Mouse (Mus musculus) R1 (cell line): ENCODE measurements around the gene Fndc7.
A peak's percentile ranks its signal among the peaks of the same experiment; 100 is the strongest.

ENCODE experiments used
- DNase-seq: peaks from one replicate; pipeline ENCODE4 v3.0.0-alpha.2; 2018; ENCODE audit warnings: low read depth, low spot score

Gene Fndc7

GRCm38 (mm10) chr3:108889908-108890307 lies at the start of gene Fndc7:
TSS of gene Fndc7 (minus strand) at chr3:108890008.
- DNase-seq = no peak

DNA sequence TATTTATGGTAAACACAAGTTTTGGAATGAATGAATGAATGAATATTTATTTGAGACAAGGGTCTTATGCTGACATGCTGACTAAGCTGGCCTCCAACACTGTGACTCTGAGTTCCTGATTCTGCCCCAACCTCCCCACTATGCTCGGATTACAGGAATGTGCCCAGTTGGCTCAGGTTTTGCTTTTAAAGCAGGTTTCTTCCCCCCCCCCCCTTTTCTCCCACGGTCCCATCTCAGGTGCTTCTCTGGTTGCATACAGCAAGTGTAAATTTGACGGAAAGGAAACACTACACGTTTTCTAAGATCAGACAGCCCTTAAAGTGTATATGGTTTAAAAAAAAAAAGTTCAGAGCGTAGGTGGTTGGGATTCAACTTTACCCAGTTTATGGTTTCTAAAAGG lies 49.8 kb upstream of the Fndc7 start, which contains the start of gene Henmt1:
Gene Henmt1, plus strand, starts transcription at position 301 of the 400 bp plus-strand sequence.
- DNase-seq = no peak

DNA sequence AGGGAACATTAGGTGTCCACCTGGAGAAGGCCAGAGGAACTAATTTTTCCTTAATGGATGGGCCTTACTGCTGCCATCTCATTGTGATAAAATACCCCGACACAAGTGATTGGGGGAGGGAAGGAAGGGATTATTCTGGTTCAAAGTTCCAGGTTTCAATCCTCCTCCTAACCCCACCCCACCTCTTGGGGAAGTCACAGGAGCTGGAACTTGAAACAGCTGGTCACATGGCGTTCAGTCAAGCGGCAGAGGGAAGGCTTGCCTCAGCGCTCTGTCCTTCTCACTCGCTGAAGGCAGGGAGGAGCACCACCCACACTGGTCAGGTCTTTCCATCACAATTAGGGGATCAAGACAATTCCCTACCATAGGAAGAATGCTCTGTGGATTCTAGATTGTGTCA lies 48.9 kb upstream of the Fndc7 start:
- DNase-seq = no peak

DNA sequence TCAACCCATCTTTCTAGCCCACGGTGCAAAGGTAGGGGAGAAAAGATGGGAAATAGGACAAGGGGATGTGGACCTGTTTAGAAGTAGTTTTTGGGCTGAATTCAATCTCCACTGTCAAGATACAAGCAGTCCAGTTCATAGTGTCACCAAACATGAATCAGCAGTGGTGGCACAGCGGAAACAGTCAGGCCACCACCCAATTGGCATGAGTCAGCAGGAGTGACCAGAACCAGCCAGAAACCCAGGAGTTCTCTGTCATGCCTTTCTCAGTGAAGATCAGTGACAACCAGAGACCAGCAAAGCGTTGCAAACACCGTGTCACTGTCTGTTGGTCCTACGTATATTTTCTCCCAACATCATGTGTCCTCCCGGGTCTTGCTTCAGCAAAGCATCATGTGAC lies 43.7 kb upstream of the Fndc7 start:
- DNase-seq = no peak

GRCm38 (mm10) chr3:108926308-108926707 lies 36.5 kb upstream of the Fndc7 start:
- DNase-seq = no peak

DNA sequence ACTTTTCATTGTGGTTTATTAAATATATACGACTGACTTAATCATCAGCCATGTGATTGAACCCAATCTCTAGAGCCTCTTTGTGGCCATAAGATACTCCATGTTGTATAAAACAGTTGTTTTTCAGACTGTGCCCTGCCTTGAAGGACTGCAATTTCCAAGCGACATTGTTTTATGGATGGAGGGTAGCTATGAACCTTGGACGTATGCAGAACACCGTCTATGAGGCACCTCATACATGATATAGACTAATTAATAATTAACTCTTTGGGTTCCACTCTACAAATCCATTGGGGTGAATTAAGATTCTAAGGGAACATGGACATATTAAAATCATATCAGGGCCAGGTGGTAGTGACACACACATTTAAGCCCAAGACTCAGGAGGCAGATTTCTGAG lies 35.9 kb upstream of the Fndc7 start:
- DNase-seq = no peak

- no peak for DNase-seq
Observed at GRCm38 (mm10) chr3:108921822-108922221, 32.0 kb upstream of the Fndc7 start.

DNA sequence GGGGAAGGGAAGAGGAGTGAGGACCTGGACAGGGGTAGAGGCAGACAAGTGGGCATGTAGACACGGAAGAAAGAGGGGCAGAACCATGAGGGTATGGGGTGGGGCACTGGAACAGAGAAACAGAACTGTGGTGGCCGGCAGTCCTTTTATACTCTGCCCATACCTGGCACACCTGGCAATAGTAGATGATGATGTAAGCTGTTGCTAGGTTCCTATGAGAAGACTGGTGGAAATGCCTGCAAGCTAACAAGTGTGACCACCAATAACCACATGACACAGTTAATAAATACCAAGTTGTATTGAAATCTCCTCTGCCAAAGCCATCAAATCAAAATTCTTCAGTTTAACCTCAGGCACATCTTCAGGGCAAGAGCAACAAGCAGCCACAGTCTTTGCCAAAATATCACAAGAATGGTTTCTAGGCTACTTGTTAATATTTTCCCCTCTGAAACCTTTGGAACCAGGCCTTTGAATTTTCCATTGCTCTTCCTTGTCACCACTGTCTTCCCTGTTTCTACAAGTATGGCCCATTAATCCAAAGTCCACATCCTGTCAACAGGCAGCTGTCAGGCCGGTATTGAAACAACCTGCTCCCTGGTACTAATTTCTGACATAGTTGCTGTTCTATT lies 30.7 kb upstream of the Fndc7 start:
- no peak for DNase-seq

- no peak for DNase-seq
Observed at GRCm38 (mm10) chr3:108918852-108919251, 29.0 kb upstream of the Fndc7 start.

GRCm38 (mm10) chr3:108917986-108918385 lies 28.2 kb upstream of the Fndc7 start:
- DNase-seq = peak; percentile 57

DNA sequence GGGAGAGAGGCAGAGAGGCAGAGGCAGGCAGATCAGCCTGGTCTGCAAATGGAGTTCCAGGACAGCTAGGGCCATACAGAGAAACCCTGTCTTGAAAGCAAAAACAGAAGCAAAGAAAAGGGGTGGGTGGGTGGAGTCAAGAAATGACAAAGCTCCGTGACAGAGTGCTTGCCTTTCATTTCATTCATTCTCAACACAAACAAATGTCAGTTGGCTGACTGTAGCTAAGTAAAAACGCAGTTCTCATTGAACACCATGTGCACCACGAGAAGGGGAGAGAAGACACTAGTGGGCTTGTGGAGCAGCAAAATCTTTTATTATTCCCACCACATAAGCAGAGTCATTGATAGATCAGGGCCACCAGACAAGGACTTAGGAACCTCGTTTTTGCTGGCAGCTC lies 27.0 kb upstream of the Fndc7 start:
- no peak for DNase-seq

DNA sequence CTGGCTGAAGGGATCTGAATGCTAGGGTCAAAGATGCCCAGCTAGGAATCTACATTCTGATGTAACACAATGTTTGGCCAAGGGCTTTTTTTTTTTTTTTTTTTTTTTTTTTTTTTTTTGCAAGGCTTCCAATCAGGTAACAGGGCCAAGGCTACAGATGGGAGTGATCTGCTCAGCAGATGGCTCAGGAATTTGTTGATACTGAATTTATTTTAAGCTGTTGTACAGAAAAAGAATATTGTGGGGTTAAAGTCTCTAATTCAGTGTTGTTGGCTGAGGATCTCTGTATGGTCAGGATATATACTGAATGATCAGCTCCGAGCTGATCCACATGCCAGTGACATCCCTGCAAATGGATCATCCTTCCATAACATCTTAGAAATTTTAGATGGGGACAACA lies 26.2 kb upstream of the Fndc7 start:
- no peak for DNase-seq

DNA sequence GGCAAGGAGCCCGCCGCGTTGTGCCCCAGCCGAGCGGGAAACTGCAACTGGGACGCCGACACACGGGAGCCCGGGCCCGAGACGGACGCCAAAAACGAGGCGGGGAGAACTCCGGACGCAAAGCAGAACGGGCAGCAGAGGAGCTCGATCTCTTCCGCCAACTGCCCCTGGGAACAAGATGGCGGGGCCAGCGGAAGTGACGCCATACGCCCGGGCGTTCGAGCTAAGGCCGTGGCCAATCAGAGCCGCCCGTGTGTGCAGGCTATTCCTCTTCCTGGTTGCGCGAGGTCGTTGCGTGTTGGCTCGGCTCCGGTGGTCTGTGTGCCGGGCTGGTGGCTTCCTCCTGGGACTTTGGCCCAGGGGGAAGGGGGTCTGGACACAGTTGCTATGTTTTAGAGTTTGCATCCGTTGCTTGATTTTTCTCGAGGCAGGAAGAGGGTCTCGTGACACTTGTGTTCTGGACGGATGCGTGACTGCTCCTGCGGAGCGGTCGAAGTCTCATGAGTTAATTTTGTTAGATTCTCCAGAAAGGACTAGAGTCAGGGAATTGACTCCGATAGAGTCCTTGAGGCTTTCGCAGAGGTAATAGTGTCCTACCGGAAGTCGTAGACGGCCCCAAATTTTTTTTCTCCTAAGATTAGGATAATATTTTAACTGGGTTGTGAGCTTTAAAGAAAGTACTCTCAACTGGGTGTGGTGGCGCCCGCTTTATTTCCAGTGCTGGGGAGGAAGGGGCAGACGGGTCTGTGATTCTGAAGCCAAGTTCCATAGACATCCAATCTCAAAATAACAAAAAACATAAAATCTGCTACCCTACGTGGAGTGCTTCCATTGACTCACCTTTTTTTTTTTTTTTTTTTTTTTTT lies 22.0 kb upstream of the Fndc7 start, which contains the start of gene Prpf38b:
Gene Prpf38b, minus strand, starts transcription at position 180 of the 866 bp plus-strand sequence.
- DNase-seq = peak; percentile 97

DNA sequence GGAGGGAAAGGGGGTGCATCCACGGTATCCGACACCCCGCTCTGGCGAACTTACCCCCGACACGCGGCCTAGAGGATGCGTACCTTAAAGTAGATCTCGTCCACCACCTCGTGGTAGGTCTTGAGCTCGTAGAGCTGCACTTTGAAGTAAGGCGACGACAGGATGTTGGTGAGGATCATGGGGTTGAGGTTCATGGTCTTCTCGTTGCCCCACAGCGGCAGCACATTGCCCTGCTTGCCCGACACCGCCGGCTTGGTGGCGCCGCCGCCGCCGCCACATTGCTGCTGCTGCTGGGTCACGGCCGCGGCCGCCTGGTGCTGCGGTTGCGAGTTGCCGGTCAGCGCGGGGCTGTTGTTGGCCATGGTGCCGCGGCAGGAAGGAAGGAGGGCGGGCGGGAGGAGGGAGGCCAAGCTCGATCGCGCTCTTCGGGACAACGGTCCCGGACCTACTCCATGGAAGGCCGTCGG lies 21.3 kb upstream of the Fndc7 start:
- DNase-seq = peak; percentile 84

GRCm38 (mm10) chr3:108910303-108911080 lies 20.7 kb upstream of the Fndc7 start:
- peak; percentile 40 for DNase-seq

- peak; percentile 10 for DNase-seq
Observed at GRCm38 (mm10) chr3:108902934-108903333, 13.1 kb upstream of the Fndc7 start.

DNA sequence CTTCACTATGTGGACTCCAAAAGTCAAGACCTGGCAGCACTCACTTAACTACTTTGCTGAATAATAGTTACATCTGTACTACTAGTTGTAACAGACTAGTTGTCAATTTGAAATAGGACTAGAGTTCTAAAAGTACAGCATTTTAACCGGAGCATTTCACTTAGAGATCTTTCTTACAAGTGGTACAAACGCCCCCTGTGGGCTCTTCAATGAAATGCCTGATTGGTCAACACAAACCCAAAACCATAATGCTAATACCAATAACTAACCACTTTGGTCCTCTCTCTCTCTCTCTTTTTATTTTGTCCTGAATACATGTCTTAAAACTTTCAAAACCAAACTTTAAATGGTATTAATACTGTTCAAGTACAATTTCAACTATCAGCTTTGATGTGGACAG lies 12.2 kb upstream of the Fndc7 start:
- DNase-seq = peak; percentile 54

DNA sequence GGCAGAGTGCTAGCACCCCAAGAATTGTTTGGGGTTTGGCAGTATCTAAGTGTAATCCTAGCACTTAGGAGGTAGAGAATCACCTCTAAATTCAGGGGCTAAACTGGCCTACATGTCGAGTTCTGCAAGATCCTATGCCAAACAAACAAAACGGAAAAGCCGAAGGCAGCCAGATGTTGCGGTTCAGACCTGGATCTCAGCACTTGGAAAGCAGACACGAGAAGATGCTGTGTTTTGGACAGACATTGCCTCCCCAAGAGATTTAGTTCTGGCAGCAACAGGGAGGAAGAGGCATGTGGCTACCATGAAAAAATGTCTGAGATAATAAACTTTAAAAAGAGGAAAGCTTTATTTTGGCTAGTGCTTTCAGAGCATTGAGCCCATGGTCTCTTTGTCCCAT lies 10.9 kb upstream of the Fndc7 start:
- no peak for DNase-seq

GRCm38 (mm10) chr3:108900147-108900546 lies 10.3 kb upstream of the Fndc7 start:
- no peak for DNase-seq

DNA sequence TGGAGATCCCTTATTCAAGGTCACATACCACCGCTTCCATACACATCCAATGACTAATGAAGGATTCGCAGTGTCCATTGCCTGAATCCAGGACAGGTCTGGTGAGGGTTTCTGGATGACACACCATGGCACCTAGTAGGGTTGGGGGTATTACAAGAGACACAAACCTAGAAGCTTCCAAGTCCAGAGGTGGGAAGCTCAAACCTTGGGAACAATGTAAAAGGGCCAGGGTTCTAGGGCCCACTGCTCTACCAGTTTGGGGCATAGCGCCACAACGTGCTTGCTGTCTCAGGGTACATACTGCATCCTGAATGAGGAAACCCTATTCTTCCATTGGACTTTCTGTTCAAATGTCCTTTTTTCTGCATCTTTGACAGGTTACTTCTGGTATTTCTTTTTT lies 8.8 kb upstream of the Fndc7 start:
- DNase-seq = peak; percentile 11

- DNase-seq = no peak
Observed at GRCm38 (mm10) chr3:108892914-108893313, 3.1 kb upstream of the Fndc7 start.

DNA sequence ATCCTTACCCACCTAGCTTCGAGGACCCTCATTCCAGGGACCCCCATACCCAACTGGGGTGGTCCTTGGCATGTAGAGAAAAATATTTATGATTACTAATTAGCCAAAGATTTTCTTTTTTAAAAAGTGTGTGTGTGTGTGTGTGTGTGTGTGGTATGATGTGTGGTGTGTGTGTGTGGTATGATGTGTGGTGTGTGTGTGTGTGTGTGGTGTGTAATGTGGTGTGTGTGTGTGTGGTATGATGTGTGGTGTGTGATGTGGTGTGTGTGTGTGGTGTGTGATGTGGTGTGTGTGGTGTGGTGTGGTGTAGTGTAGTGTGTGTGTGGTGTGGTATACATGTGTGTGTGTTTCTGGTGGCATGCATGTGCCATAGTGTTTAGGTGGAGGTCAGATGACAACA lies 2.3 kb upstream of the Fndc7 start:
- DNase-seq = no peak
